Mouse (Mus musculus): ENCODE measurements at regions not wholly inside any gene's neighbourhood (a gene's known extent, or its start where the extent isn't known, plus 50 kb on each side); places are given as distances from the start of the nearest gene placed in this dataset.

- no peaks in the 10 kb centered on the region for H3K36me3 ChIP-seq (replicated peaks in 1 of 2; ENCODE audit: control insufficient read depth in 1 of 2, insufficient read depth in 1 of 2, low read length in 1 of 2)
- no peak for TF ChIP-seq ZMIZ1 (IDR thresholded peaks at IDR 0.05; ENCODE audit: low read depth, low read length)
- no peak for TF ChIP-seq JUN (IDR thresholded peaks at IDR 0.05; ENCODE audit: insufficient read depth, low read depth, low read length)
- no peak for TF ChIP-seq NELFE (IDR thresholded peaks at IDR 0.05; ENCODE audit: low read depth, low read length)
- no peak overlapping the region for H3K4me3 ChIP-seq (replicated peaks in 1 of 3; ENCODE audit: low read depth in 2 of 3, low read length in 2 of 3, poor library complexity in 1 of 3)
- dilution Hi-C loops (cut with MboI; ENCODE audit: extremely low pct_ligation_motif_present, extremely low pct_unique_long_range_greater_than_20kb, low sequenced_read_pairs): no loop called here
- no peak overlapping the region for H3K27ac ChIP-seq (ENCODE audit: insufficient read depth, low read depth)
- no peak for DNase-seq (ENCODE audit: extremely low read depth)
- H3K9ac ChIP-seq (ENCODE audit: insufficient read depth, low read depth): no peak overlapping the region
- peaks cover 0 to 6% of the 10 kb centered on the region in 2 experiments; a peak in 1 of 4 replicates for H3K4me1 ChIP-seq (ENCODE audit: control insufficient read depth in 1 of 2, insufficient read depth in 2 of 2)
- peaks cover 40% of the 10 kb centered on the region for H3K27me3 ChIP-seq (replicated peaks)
- no peaks in the 10 kb centered on the region for H3K79me2 ChIP-seq (replicated peaks; ENCODE audit: control insufficient read depth, extremely low read depth, insufficient read depth, poor library complexity, severe bottlenecking)
- no peak overlapping the region for H3K4me2 ChIP-seq (ENCODE audit: insufficient read depth, low read depth, poor library complexity, severe bottlenecking)
- in situ Hi-C loops (cut with MboI; ENCODE audit: low pct_ligation_motif_present, low pct_unique_long_range_greater_than_20kb, low sequenced_read_pairs): no loop called here
- H3K9me3 ChIP-seq (replicated peaks; ENCODE audit: low read length): no peaks in the 10 kb centered on the region
Measured at GRCm38 (mm10) chr7:130049461-130049860, 457.8 kb downstream of the Wdr11 start.

DNA sequence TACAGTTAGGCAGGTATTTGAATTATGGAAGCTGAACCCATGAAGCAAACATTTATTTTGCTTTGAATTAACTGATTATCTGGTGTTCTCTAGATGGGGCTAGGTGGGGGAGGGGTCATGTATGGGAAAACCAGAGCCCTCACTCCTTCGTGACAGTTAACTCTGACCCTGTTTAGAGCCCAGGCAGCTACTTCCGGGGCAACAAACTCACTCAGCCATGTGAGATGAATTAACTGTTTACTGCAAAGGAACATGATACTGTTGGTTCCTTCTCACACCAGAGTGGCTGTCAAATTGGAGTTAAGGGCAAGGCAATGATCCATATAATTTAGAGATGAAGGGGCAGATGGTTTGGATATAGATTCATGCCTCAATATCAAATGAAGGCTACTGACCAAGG lies 458.5 kb downstream of the Wdr11 start:
- in situ Hi-C loops (cut with MboI; ENCODE audit: low pct_ligation_motif_present, low pct_unique_long_range_greater_than_20kb, low sequenced_read_pairs) (no loop called here), dilution Hi-C loops (cut with MboI; ENCODE audit: extremely low pct_ligation_motif_present, extremely low pct_unique_long_range_greater_than_20kb, low sequenced_read_pairs) (no loop called here)
- DNase-seq (ENCODE audit: extremely low read depth): no peak
- H3K36me3 ChIP-seq (replicated peaks in 1 of 2; ENCODE audit: control insufficient read depth in 1 of 2, insufficient read depth in 1 of 2, low read length in 1 of 2): no peaks in the 10 kb centered on the region
- H3K27ac ChIP-seq (ENCODE audit: insufficient read depth, low read depth): no peak overlapping the region
- H3K4me1 ChIP-seq (ENCODE audit: control insufficient read depth in 1 of 2, insufficient read depth in 2 of 2): peaks cover 0 to 6% of the 10 kb centered on the region in 2 experiments; a peak in 1 of 4 replicates
- TF ChIP-seq USF2 (conservative IDR thresholded peaks at IDR 0.05; ENCODE audit: low read depth, low read length): no peak
- no peak for TF ChIP-seq POLR2AphosphoS2 (IDR thresholded peaks at IDR 0.05; ENCODE audit: low read depth, low read length)
- TF ChIP-seq POLR2A (IDR thresholded peaks at IDR 0.05; ENCODE audit: low read depth, low read length): no peak
- no peak for TF ChIP-seq MAZ (IDR thresholded peaks at IDR 0.05; ENCODE audit: low read depth, low read length)
- no peak for TF ChIP-seq SMC3 (IDR thresholded peaks at IDR 0.05; ENCODE audit: low read depth, low read length)
- no peak for TF ChIP-seq TBP (conservative IDR thresholded peaks at IDR 0.05; ENCODE audit: low read depth, low read length)
- TF ChIP-seq UBTF (IDR thresholded peaks at IDR 0.05; ENCODE audit: low read depth, low read length): no peak
- no peak for TF ChIP-seq CTCF (conservative IDR thresholded peaks at IDR 0.05 in 1 of 2, IDR thresholded peaks at IDR 0.05 in 1 of 2; ENCODE audit: low read depth in 2 of 2, low read length in 2 of 2)
- no peak for TF ChIP-seq NELFE (IDR thresholded peaks at IDR 0.05; ENCODE audit: low read depth, low read length)
- TF ChIP-seq RCOR1 (conservative IDR thresholded peaks at IDR 0.05; ENCODE audit: low read depth, low read length): no peak
- TF ChIP-seq HCFC1 (IDR thresholded peaks at IDR 0.05; ENCODE audit: low read depth, low read length): no peak
- TF ChIP-seq RAD21 (IDR thresholded peaks at IDR 0.05; ENCODE audit: low read depth, low read length): no peak
- TF ChIP-seq ETS1 (conservative IDR thresholded peaks at IDR 0.05; ENCODE audit: low read depth, low read length): no peak
- TF ChIP-seq CHD2 (IDR thresholded peaks at IDR 0.05; ENCODE audit: low read length): no peak
- no peak for TF ChIP-seq IRF4 (IDR thresholded peaks at IDR 0.05; ENCODE audit: low read depth, low read length)
- no peak for TF ChIP-seq MEF2A (IDR thresholded peaks at IDR 0.05; ENCODE audit: borderline replicate concordance, low read depth, low read length)
- TF ChIP-seq ZMIZ1 (IDR thresholded peaks at IDR 0.05; ENCODE audit: low read depth, low read length): no peak
- no peak for TF ChIP-seq TCF12 (IDR thresholded peaks at IDR 0.05; ENCODE audit: low read depth, low read length)
- peaks cover 40% of the 10 kb centered on the region for H3K27me3 ChIP-seq (replicated peaks)
- H3K9ac ChIP-seq (ENCODE audit: insufficient read depth, low read depth): no peak overlapping the region
- no peak overlapping the region for H3K4me3 ChIP-seq (replicated peaks in 1 of 3; ENCODE audit: low read depth in 2 of 3, low read length in 2 of 3, poor library complexity in 1 of 3)
- H3K4me2 ChIP-seq (ENCODE audit: insufficient read depth, low read depth, poor library complexity, severe bottlenecking): no peak overlapping the region
- no peaks in the 10 kb centered on the region for H3K9me3 ChIP-seq (replicated peaks; ENCODE audit: low read length)
- H3K79me2 ChIP-seq (replicated peaks; ENCODE audit: control insufficient read depth, extremely low read depth, insufficient read depth, poor library complexity, severe bottlenecking): no peaks in the 10 kb centered on the region

All from CH12.LX (cell line).